Mouse (Mus musculus) bone marrow, adult 2 months (tissue): ENCODE data around the gene Nutm1. TPM values are rescaled to one million over a fixed set of nuclear protein-coding genes. Genes with fewer than 3 reads are reported as not detected.

Experiments used
- H3K27ac ChIP-seq: fragments of 200-500 bp; 2 replicates; pipeline ENCODE4 v1.5.1; 2012; ENCODE audit warnings: low read depth, mild to moderate bottlenecking, control low read depth, inconsistent platforms, low read length; ENCODE audit not compliant: control insufficient read depth, poor library complexity, insufficient read depth
- H3K4me1 ChIP-seq: fragments of 200-500 bp; 2 replicates; pipeline ENCODE4 v1.6.1; 2011; ENCODE audit warnings: low read length; ENCODE audit not compliant: control insufficient read depth, insufficient read depth
- H3K4me3 ChIP-seq: fragments of 200-500 bp; replicated peaks from 2 replicates; pipeline ENCODE3; 2011; ENCODE audit warnings: mild to moderate bottlenecking, low read depth, low read length, control low read depth; ENCODE audit not compliant: control insufficient read depth
- CTCF ChIP-seq: fragments of 200-500 bp; IDR thresholded peaks from 2 replicates; pipeline ENCODE4 v1.5.1; 2011; ENCODE audit warnings: low read length, control low read depth; ENCODE audit not compliant: control insufficient read depth, insufficient read depth
- POLR2A ChIP-seq: fragments of 200-500 bp; IDR thresholded peaks from 2 replicates; pipeline ENCODE4 v1.6.1; 2011; ENCODE audit warnings: low read depth, mild to moderate bottlenecking, control low read depth, low read length, borderline replicate concordance; ENCODE audit not compliant: control insufficient read depth
- WGBS: fragments of 180-500 bp; shearing (Covaris S2); methylation state at CpG from one replicate; pipeline ENCODE4 v1.1.7; 2018; 5-methylcytosine and 5-hydroxymethylcytosine counted together
- polyA plus RNA-seq: library from polyadenylated mRNA; stranded (reverse); fragments of >200 nt; gene quantifications from 2 replicates; pipeline ENCODE4 v1.2.4, GENCODE M21; 2011; ENCODE audit warnings: low replicate concordance; ENCODE audit not compliant: missing spikeins, insufficient read depth, insufficient read length

The Nutm1 gene
- polyA plus RNA-seq, 1 experiment: not detected

- H3K27ac ChIP-seq: no peak overlapping the region
- WGBS: 14% methylated on average over 10 of the region's 10 CpGs
- no peak overlapping the region for H3K4me3 ChIP-seq
- H3K4me1 ChIP-seq: no peaks in the 10 kb centered on the region
- TF ChIP-seq POLR2A (no peak), CTCF (no peak)
Observed at GRCm38 (mm10) chr2:112247323-112247722, 11.8 kb downstream of the Nutm1 start.

- TF ChIP-seq CTCF (no peak), POLR2A (no peak)
- H3K4me1 ChIP-seq: no peaks in the 10 kb centered on the region; the same call in 1 of the 2 replicates
- no peak overlapping the region for H3K27ac ChIP-seq
- H3K4me3 ChIP-seq: no peak overlapping the region
- 89% methylated on average over 6 of the region's 6 CpGs for WGBS
Observed at GRCm38 (mm10) chr2:112246193-112246592, 12.9 kb downstream of the Nutm1 start.

GRCm38 (mm10) chr2:112245307-112245706 lies 13.8 kb downstream of the Nutm1 start:
- no peak for TF ChIP-seq CTCF
- no peak for TF ChIP-seq POLR2A

DNA sequence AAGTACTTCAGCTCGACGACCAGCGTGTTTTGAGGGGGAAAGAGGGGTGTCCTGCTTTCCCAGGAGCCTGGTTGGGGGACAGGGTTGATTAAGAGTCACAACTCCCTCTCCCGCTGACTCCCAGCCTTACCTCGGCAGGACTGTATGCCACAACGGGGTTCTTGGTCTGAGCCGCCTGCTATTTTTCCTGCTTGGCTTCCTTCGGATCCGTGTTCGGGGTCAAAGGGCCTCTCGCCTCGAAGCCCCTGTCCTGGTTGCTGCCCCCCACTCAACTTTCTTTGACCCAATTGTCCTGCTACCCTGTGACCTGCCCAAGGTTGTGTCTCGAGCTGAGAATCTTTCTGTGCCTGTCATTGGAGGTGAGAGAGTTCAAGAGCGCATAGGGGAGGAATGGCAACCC lies 17.3 kb downstream of the Nutm1 start:
- no peak for TF ChIP-seq POLR2A
- no peak for TF ChIP-seq CTCF
- Histone ChIP-seq H3K4me1 (no peaks in the 10 kb centered on the region; the same call in 1 of the 2 replicates), H3K27ac (no peak overlapping the region), H3K4me3 (no peak overlapping the region)
- WGBS: 84% methylated on average over 14 of the region's 14 CpGs

More at GRCm38 (mm10) chr2:112245307-112245706, 13.8 kb downstream of the Nutm1 start:
- Histone ChIP-seq H3K4me3 (no peak overlapping the region), H3K27ac (no peak overlapping the region), H3K4me1 (no peaks in the 10 kb centered on the region; the same call in 1 of the 2 replicates)
- 82% methylated on average over 5 of the region's 5 CpGs for WGBS

- WGBS: under 1% methylated on average over 28 of the region's 28 CpGs
Observed at GRCm38 (mm10) chr2:112239935-112240721, 19.0 kb downstream of the Nutm1 start.

GRCm38 (mm10) chr2:112239212-112239934 lies 19.7 kb downstream of the Nutm1 start, which contains the start of gene Lpcat4:
Lpcat4 (plus strand) TSS chr2:112239468.
- no peaks in the 10 kb centered on the region; the same call in 1 of the 2 replicates for H3K4me1 ChIP-seq
- peak within 1 kb of the TSS; percentile 96 for H3K27ac ChIP-seq
- H3K4me3 ChIP-seq: peak within 1 kb of the TSS; percentile 97
- WGBS: under 1% methylated on average over 93 of the region's 94 CpGs
- TF ChIP-seq POLR2A: peak; percentile 44; the same call in 1 of the 2 replicates
- TF ChIP-seq CTCF: peak; percentile 85

More at GRCm38 (mm10) chr2:112239935-112240721, 19.0 kb downstream of the Nutm1 start:
- peak overlapping the region; percentile 96 for H3K27ac ChIP-seq
- peak overlapping the region; percentile 97 for H3K4me3 ChIP-seq
- peak; percentile 7; the same call in 1 of the 2 replicates for TF ChIP-seq CTCF
- TF ChIP-seq POLR2A: no peak
- H3K4me1 ChIP-seq: no peaks in the 10 kb centered on the region; the same call in 1 of the 2 replicates

DNA sequence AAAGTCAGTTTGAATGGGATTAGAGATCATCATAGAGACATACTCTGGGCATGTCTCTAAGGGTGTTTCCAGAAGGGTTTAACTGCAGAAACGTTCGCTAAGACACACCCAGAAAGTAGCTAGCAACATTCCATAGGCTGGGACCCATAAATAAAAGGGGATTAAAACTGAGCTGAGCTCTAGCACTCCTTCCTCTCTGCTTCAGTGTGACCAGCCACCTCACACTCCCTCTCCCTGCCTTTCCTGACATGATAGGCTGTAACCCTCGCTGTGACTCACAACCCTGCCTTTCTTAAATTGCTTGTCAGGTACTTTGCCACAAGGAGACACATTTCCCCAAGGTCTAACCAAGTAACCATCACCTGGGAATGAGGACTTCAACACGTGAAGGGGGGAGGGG lies 21.1 kb downstream of the Nutm1 start:
- Histone ChIP-seq H3K27ac (no peak overlapping the region), H3K4me3 (no peak overlapping the region), H3K4me1 (no peaks in the 10 kb centered on the region; the same call in 1 of the 2 replicates)
- WGBS: 18% methylated on average over 4 of the region's 4 CpGs
- TF ChIP-seq POLR2A (no peak), CTCF (no peak)

GRCm38 (mm10) chr2:112236620-112237019 lies 22.5 kb downstream of the Nutm1 start:
- WGBS: 66% methylated on average over 2 of the region's 2 CpGs
- no peak overlapping the region for H3K4me3 ChIP-seq
- TF ChIP-seq POLR2A (no peak), CTCF (no peak)
- H3K27ac ChIP-seq: no peak overlapping the region
- H3K4me1 ChIP-seq: no peaks in the 10 kb centered on the region; the same call in 1 of the 2 replicates
